Mouse (Mus musculus) cortical plate, adult 2 months (tissue): ENCODE results near the gene Whamm.

Source experiments
- CTCF ChIP-seq: fragments of 200-500 bp; IDR thresholded peaks from 2 replicates; pipeline ENCODE4 v1.5.1; 2011; ENCODE audit warnings: mild to moderate bottlenecking, control low read depth, low read length; ENCODE audit not compliant: insufficient read depth; ENCODE audit errors: extremely low read depth
- POLR2A ChIP-seq: fragments of 200-500 bp; IDR thresholded peaks from 2 replicates; pipeline ENCODE4 v1.6.1; 2011; ENCODE audit warnings: mild to moderate bottlenecking, low read length, control low read depth; ENCODE audit not compliant: insufficient read depth; ENCODE audit errors: extremely low read depth

GRCm38 (mm10) chr7:81539565-81539964 is 31.5 kb upstream of the Whamm start:
- TF ChIP-seq POLR2A (no peak), CTCF (no peak)
